Mouse (Mus musculus): ENCODE measurements around the gene Adamtsl1.

The Adamtsl1 gene

GRCm38 (mm10) chr4:85932129-85932528 is 418.2 kb downstream of the Adamtsl1 start:
- DNase-seq (ENCODE audit: low spot score): no peak

- DNase-seq (ENCODE audit: low spot score): no peak
Measured at GRCm38 (mm10) chr4:85939460-85939859, 425.5 kb downstream of the Adamtsl1 start.

- no peak for DNase-seq (ENCODE audit: low spot score)
Measured at GRCm38 (mm10) chr4:85941857-85942256, 427.9 kb downstream of the Adamtsl1 start.

- no peak for DNase-seq (ENCODE audit: low spot score)
Measured at GRCm38 (mm10) chr4:85953590-85953989, 439.6 kb downstream of the Adamtsl1 start.

- no peak for DNase-seq (ENCODE audit: low spot score)
Measured at GRCm38 (mm10) chr4:85955387-85955786, 441.4 kb downstream of the Adamtsl1 start.

- DNase-seq (ENCODE audit: low spot score): no peak
Measured at GRCm38 (mm10) chr4:85957266-85957665, 443.3 kb downstream of the Adamtsl1 start.

- no peak for DNase-seq (ENCODE audit: low spot score)
Measured at GRCm38 (mm10) chr4:85957879-85958278, 443.9 kb downstream of the Adamtsl1 start.

GRCm38 (mm10) chr4:85959019-85959418 is 445.0 kb downstream of the Adamtsl1 start:
- no peak for DNase-seq (ENCODE audit: low spot score)

GRCm38 (mm10) chr4:85976188-85976587 is 462.2 kb downstream of the Adamtsl1 start:
- DNase-seq (ENCODE audit: low spot score): no peak

- no peak for DNase-seq (ENCODE audit: low spot score)
Measured at GRCm38 (mm10) chr4:85979206-85979605, 465.2 kb downstream of the Adamtsl1 start.

- no peak for DNase-seq (ENCODE audit: low spot score)
Measured at GRCm38 (mm10) chr4:86006596-86006995, 492.6 kb downstream of the Adamtsl1 start.

GRCm38 (mm10) chr4:86013640-86014039 is 499.7 kb downstream of the Adamtsl1 start:
- no peak for DNase-seq (ENCODE audit: low spot score)

GRCm38 (mm10) chr4:86018928-86019327 is 505.0 kb downstream of the Adamtsl1 start:
- no peak for DNase-seq (ENCODE audit: low spot score)

GRCm38 (mm10) chr4:86019586-86019985 is 505.6 kb downstream of the Adamtsl1 start:
- DNase-seq (ENCODE audit: low spot score): no peak

GRCm38 (mm10) chr4:86020372-86021090 is 506.6 kb downstream of the Adamtsl1 start:
- peak; percentile 14 for DNase-seq (ENCODE audit: low spot score)

- peak; percentile 28 for DNase-seq (ENCODE audit: low spot score)
Measured at GRCm38 (mm10) chr4:86024573-86025160, 510.7 kb downstream of the Adamtsl1 start.

- no peak for DNase-seq (ENCODE audit: low spot score)
Measured at GRCm38 (mm10) chr4:86029486-86029885, 515.5 kb downstream of the Adamtsl1 start.

- no peak for DNase-seq (ENCODE audit: low spot score)
Measured at GRCm38 (mm10) chr4:86030208-86030607, 516.2 kb downstream of the Adamtsl1 start.

- DNase-seq (ENCODE audit: low spot score): no peak
Measured at GRCm38 (mm10) chr4:86031041-86031440, 517.1 kb downstream of the Adamtsl1 start.

GRCm38 (mm10) chr4:86040921-86041320 is 526.9 kb downstream of the Adamtsl1 start:
- DNase-seq (ENCODE audit: low spot score): no peak

GRCm38 (mm10) chr4:86045448-86045847 is 531.5 kb downstream of the Adamtsl1 start:
- DNase-seq (ENCODE audit: low spot score): no peak

- DNase-seq (ENCODE audit: low spot score): no peak
Measured at GRCm38 (mm10) chr4:86045876-86046275, 531.9 kb downstream of the Adamtsl1 start.

GRCm38 (mm10) chr4:86046881-86047280 is 532.9 kb downstream of the Adamtsl1 start:
- no peak for DNase-seq (ENCODE audit: low spot score)

All from layer of hippocampus, adult 11-12 months (tissue).